Mouse (Mus musculus) MN1 (cell line): ENCODE results near the gene Ipo8.

Experiments
- DNase-seq: peaks from one replicate; pipeline ENCODE4 v3.0.0-alpha.2; 2016; ENCODE audit warnings: low spot score

The Ipo8 gene

GRCm38 (mm10) chr6:148830748-148831727, at the start of gene Ipo8:
TSS of gene Ipo8 (minus strand) at chr6:148831467.
- peak; percentile 95 for DNase-seq

GRCm38 (mm10) chr6:148873911-148874310, 42.6 kb upstream of the Ipo8 start:
- no peak for DNase-seq

- no peak for DNase-seq
Measured at GRCm38 (mm10) chr6:148845629-148846028, 14.4 kb upstream of the Ipo8 start.

- no peak for DNase-seq
Measured at GRCm38 (mm10) chr6:148841760-148842159, 10.5 kb upstream of the Ipo8 start.

GRCm38 (mm10) chr6:148838460-148838859, 7.2 kb upstream of the Ipo8 start:
- no peak for DNase-seq

- DNase-seq: no peak
Measured at GRCm38 (mm10) chr6:148831728-148832121, 458 bp upstream of the Ipo8 start.

- no peak for DNase-seq
Measured at GRCm38 (mm10) chr6:148830355-148830747, 916 bp downstream of the Ipo8 start.

- no peak for DNase-seq
Measured at GRCm38 (mm10) chr6:148826119-148826518, 5.1 kb downstream of the Ipo8 start.

- no peak for DNase-seq
Measured at GRCm38 (mm10) chr6:148818624-148819343, 12.5 kb downstream of the Ipo8 start.

- no peak for DNase-seq
Measured at GRCm38 (mm10) chr6:148816751-148817150, 14.5 kb downstream of the Ipo8 start.

- DNase-seq: no peak
Measured at GRCm38 (mm10) chr6:148811117-148811516, 20.1 kb downstream of the Ipo8 start.

GRCm38 (mm10) chr6:148799773-148800172, 31.5 kb downstream of the Ipo8 start:
- DNase-seq: no peak

GRCm38 (mm10) chr6:148795145-148795544, 36.1 kb downstream of the Ipo8 start:
- DNase-seq: no peak

GRCm38 (mm10) chr6:148789010-148789673, 42.1 kb downstream of the Ipo8 start:
- DNase-seq: no peak

- no peak for DNase-seq
Measured at GRCm38 (mm10) chr6:148786186-148786585, 45.1 kb downstream of the Ipo8 start.

- no peak for DNase-seq
Measured at GRCm38 (mm10) chr6:148784418-148784817, 46.8 kb downstream of the Ipo8 start.

GRCm38 (mm10) chr6:148776236-148776635, 55.0 kb downstream of the Ipo8 start:
- no peak for DNase-seq

GRCm38 (mm10) chr6:148771423-148771822, 59.8 kb downstream of the Ipo8 start:
- DNase-seq: no peak

GRCm38 (mm10) chr6:148768419-148768818, 62.8 kb downstream of the Ipo8 start:
- no peak for DNase-seq

GRCm38 (mm10) chr6:148767228-148767627, 64.0 kb downstream of the Ipo8 start:
- no peak for DNase-seq

- no peak for DNase-seq
Measured at GRCm38 (mm10) chr6:148761967-148762712, 69.1 kb downstream of the Ipo8 start.

GRCm38 (mm10) chr6:148761475-148761874, 69.8 kb downstream of the Ipo8 start:
- no peak for DNase-seq
